Mouse (Mus musculus) kidney, adult 2 months (tissue): ENCODE results near the gene Pip5kl1.

Experiments
- CTCF ChIP-seq: fragments of 200-500 bp; conservative IDR thresholded peaks from 2 replicates; pipeline ENCODE4 v1.5.1; 2011; ENCODE audit warnings: low read depth, mild to moderate bottlenecking, control low read depth, low read length, moderate library complexity, mixed read lengths; ENCODE audit not compliant: insufficient read depth, insufficient read length
- POLR2A ChIP-seq: fragments of 200-500 bp; IDR thresholded peaks from one replicate; pipeline ENCODE4 v1.6.1; 2011; ENCODE audit warnings: low read depth, low read length, control low read depth

GRCm38 (mm10) chr2:32607262-32607947 lies 32.8 kb downstream of the Pip5kl1 start:
- no peak for TF ChIP-seq POLR2A
- TF ChIP-seq CTCF = no peak
